Mouse (Mus musculus) forebrain, embryonic 14.5 days (tissue): ENCODE data around the gene Apoe. TPM values are rescaled to one million over a fixed set of nuclear protein-coding genes. Genes with fewer than 3 reads are reported as not detected.

Experiments
- ATAC-seq: fragments of 200-750 bp; cut with Nextera tagmentation; 2 replicates; pipeline ENCODE4 v1.8.0; 2017; ENCODE audit warnings: mild to moderate bottlenecking, moderate library complexity
- DNase-seq: peaks from one replicate; pipeline ENCODE4 v3.0.0-alpha.2; 2015; ENCODE audit warnings: low spot score
- H3K27ac ChIP-seq: fragments of 300-500 bp; sonication (generic); 2 replicates; pipeline ENCODE4 v1.5.1; 2014; ENCODE audit warnings: low read depth, mild to moderate bottlenecking, control low read depth, low read length, moderate library complexity
- H3K27me3 ChIP-seq: fragments of 300-500 bp; sonication (generic); replicated peaks from 2 replicates; pipeline ENCODE4 v1.6.1; 2014; ENCODE audit warnings: low read length, control low read depth, mixed read lengths; ENCODE audit not compliant: control insufficient read depth, insufficient read depth
- H3K36me3 ChIP-seq: fragments of 300-500 bp; sonication (generic); 2 replicates; pipeline ENCODE4 v1.6.1; 2014; ENCODE audit warnings: low read length, control low read depth; ENCODE audit not compliant: control insufficient read depth, insufficient read depth
- H3K4me1 ChIP-seq: fragments of 300-500 bp; sonication (generic); 2 replicates; pipeline ENCODE4 v1.6.1; 2014; ENCODE audit warnings: antibody characterized with exemption, low read length, control low read depth; ENCODE audit not compliant: control insufficient read depth, insufficient read depth
- H3K4me2 ChIP-seq: fragments of 300-500 bp; sonication (generic); 2 replicates; pipeline ENCODE4 v1.6.1; 2014; ENCODE audit warnings: mild to moderate bottlenecking, control low read depth, low read length
- H3K4me3 ChIP-seq: fragments of 300-500 bp; sonication (generic); 2 replicates; pipeline ENCODE4 v1.5.1; 2014; ENCODE audit warnings: low read depth, low read length, control low read depth
- H3K9ac ChIP-seq: fragments of 300-500 bp; sonication (generic); 2 replicates; pipeline ENCODE4 v1.6.1; 2014; ENCODE audit warnings: mild to moderate bottlenecking, low read length, control low read depth, moderate library complexity
- H3K9me3 ChIP-seq: fragments of 300-500 bp; sonication (generic); replicated peaks from 2 replicates; pipeline ENCODE4 v1.6.1; 2016; ENCODE audit warnings: low read length, control low read depth, mixed read lengths; ENCODE audit not compliant: control insufficient read depth
- whole genome bisulfite sequencing: fragments of 180-500 bp; shearing (Covaris S2); extraction: QIAGEN DNeasy Blood & Tissue Kit; methylation state at CpG from one replicate; pipeline ENCODE4 v1.1.7; 2014; 5-methylcytosine and 5-hydroxymethylcytosine counted together
- polyA plus RNA-seq: library from polyadenylated mRNA; unstranded; fragments of >200 nt; fragmentation: Nextera tagmentation; extraction: Ambion mirVana; gene quantifications from 2 replicates; pipeline ENCODE4 v1.2.1, GENCODE M21; 2014

Apoe gene
- polyA plus RNA-seq, 1 experiment from 2014 or later: 261 TPM

DNA sequence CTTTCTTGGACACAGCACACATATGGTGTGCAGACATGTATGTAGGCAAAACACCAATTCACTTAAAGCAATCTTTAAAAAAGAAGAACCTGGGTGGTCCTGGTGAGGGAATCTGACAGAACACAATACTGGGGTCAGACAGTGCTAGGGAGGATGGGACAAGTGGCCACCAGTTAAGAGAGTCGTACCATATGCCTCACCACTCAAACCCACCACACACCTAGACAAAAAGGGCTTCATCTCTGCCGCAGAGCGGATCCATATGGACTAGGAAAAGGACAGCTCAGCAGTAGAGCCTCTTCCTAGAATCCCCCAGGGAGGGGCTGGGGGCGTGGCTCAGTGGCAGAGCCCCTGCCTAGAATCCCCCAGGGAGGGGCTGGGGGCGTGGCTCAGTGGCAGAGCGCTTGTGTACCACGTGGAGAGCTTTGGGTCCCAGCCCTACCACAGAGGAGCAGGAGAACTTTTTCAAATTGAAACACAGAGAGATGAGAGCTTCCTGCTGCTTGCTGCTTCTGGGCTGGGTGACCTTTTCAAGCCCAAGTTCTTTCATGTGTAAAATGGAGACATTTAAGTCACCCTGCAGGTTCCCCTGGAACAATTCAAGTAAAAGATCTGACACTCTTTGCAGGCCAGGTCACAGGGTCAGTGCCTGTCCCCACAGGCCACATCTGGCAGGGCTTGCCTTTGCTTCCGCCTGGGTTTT is 42.5 kb upstream of the Apoe start:
- no peak overlapping the region for H3K27ac ChIP-seq
- DNase-seq (no peak), ATAC-seq (no peak)
- H3K9ac ChIP-seq: no peak overlapping the region
- H3K4me1 ChIP-seq: peaks cover under 1% of the 10 kb centered on the region; the same call in 1 of the 2 replicates
- no peak overlapping the region for H3K4me3 ChIP-seq
- no peak overlapping the region for H3K4me2 ChIP-seq
- peaks cover 28% of the 10 kb centered on the region for H3K36me3 ChIP-seq
- no peaks in the 10 kb centered on the region for H3K27me3 ChIP-seq
- H3K9me3 ChIP-seq: no peaks in the 10 kb centered on the region
- WGBS: 23% methylated on average over 8 of the region's 8 CpGs

DNA sequence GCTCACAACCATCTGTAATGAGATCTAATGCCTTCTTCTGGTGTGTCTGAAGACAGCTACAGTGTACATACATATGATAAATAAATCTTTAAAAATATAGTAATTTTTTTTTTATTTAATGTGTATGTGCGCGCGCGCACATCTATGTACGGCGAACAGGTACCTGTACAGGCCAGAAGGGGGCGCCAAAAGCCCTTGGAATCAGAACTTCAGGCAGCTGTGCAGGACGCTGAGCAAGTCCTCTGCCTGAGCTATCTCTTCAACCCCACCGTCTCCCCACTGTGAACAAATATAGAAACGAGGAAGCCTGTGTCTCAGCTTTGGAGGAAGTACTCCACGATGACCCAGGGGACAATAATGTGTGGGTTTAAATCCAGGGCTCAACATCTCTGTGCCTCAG is 41.3 kb upstream of the Apoe start:
- H3K9me3 ChIP-seq: no peaks in the 10 kb centered on the region
- 93% methylated on average over 11 of the region's 11 CpGs for whole genome bisulfite sequencing
- no peaks in the 10 kb centered on the region for H3K4me1 ChIP-seq
- no peak overlapping the region for H3K4me3 ChIP-seq
- H3K27ac ChIP-seq: no peak overlapping the region
- peaks cover 32% of the 10 kb centered on the region for H3K36me3 ChIP-seq
- no peak overlapping the region for H3K4me2 ChIP-seq
- H3K27me3 ChIP-seq: no peaks in the 10 kb centered on the region
- H3K9ac ChIP-seq: no peak overlapping the region
- no peak for ATAC-seq
- DNase-seq: no peak

DNA sequence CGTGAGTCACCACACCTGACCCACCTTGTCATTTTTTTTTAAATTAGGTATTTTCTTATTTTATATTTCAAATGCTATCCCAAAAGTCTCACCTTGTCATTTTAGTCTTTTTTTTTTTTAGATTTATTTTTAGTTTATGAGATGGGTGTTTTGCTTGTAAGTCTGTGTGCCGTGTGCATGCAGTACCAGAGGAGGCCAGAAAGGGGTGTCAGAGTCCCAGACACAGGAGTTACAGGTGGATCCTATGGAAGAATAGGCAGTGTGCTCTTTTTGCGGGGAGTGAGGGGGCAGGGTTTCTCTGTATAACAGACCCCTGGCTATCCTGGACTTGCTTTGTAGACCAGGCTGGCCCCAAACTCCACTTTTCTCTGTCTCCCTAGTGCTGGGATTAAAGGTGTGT is 39.8 kb upstream of the Apoe start:
- Histone ChIP-seq H3K36me3 (peaks cover 42% of the 10 kb centered on the region), H3K9me3 (no peaks in the 10 kb centered on the region), H3K4me1 (no peaks in the 10 kb centered on the region), H3K4me3 (no peak overlapping the region), H3K4me2 (no peak overlapping the region), H3K27me3 (no peaks in the 10 kb centered on the region), H3K27ac (no peak overlapping the region), H3K9ac (no peak overlapping the region)
- DNase-seq (no peak), ATAC-seq (no peak)
- WGBS: 87% methylated on average over 3 of the region's 3 CpGs

DNA sequence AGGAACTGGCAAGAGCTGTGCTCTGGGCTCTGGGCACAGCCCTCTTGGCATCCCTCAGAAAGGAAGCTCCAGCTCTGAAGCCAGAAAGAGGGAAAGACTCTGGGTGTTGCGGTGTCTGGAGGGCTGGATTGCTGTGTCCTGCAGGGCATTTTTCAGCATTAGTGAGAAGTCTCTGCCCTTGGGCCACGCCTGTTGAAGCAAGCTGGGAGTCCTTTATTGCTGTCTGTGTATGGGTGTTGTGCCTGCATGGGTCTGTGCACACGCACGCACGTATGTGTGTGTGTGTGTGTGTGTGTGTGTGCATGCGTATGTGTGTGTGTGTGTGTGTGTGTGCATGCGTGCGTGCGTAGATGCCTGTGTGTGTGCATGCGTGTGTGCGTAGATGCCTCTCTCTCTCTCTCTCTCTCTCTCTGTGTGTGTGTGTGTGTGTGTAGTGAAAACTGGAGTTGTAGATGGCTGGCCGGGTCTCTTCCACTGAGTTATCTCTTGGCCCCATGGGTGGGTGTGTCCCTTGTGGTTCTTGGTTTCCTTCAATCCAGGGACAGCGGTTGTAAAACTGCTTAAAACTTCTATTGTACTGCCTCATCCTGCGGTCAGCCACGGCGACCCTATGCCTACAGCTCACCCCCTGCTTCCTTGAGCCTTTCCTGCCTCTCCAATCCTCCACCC is 37.5 kb upstream of the Apoe start:
- Histone ChIP-seq H3K27ac (no peak overlapping the region), H3K9ac (no peak overlapping the region), H3K4me2 (no peak overlapping the region), H3K27me3 (no peaks in the 10 kb centered on the region), H3K4me3 (no peak overlapping the region), H3K4me1 (no peaks in the 10 kb centered on the region), H3K36me3 (peaks cover 53% of the 10 kb centered on the region), H3K9me3 (no peaks in the 10 kb centered on the region)
- WGBS: 97% methylated on average over 16 of the region's 16 CpGs
- no peak for ATAC-seq
- no peak for DNase-seq

DNA sequence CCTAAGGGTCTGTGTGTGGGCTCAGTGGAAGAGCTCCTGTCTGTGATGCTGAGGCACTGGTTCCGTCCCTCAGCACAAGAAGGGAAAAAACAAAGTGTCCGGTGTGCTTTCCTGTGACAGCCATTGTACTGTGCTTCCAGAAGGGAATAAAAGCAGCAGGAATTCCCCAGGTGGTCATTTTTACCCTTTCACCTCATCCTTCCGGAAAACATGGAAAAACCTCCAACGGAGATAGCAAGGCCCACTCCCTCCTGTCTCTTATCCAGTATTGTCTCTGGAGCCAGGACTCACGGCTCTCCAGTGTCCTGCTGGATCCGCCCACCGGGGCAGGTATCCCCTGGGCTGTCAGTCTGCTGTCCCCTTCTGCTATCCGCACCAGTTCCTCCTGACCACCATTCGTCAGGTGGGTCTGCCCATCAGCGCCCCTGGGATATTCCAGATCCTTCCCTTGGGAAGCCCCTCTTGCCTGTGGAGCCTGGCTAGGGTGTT is 35.2 kb upstream of the Apoe start:
- H3K27me3 ChIP-seq: no peaks in the 10 kb centered on the region
- H3K4me1 ChIP-seq: no peaks in the 10 kb centered on the region
- no peak overlapping the region for H3K4me2 ChIP-seq
- H3K9ac ChIP-seq: no peak overlapping the region
- ATAC-seq (no peak), DNase-seq (no peak)
- 85% methylated on average over 10 of the region's 10 CpGs for WGBS
- H3K9me3 ChIP-seq: no peaks in the 10 kb centered on the region
- peaks cover 75% of the 10 kb centered on the region for H3K36me3 ChIP-seq
- no peak overlapping the region for H3K4me3 ChIP-seq
- no peak overlapping the region for H3K27ac ChIP-seq

DNA sequence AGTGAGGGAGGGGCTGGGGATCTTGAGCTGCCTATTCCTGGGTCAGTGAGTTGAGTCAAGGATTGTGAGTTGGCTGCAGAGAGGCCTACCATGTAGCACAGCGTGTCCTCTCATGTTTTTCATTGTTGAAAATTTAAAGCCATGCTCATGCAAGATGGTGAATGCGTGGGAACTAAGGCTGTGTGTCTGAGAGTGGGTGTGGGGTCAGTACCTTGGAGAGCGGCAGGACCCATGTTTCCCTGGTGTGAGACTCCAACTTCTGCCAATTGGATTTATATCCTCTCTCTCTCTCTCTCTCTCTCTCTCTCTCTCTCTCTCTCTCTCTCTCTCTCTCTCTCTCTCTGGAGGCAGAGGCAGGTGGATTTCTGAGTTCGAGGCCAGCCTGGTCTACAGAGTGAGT is 27.6 kb upstream of the Apoe start:
- Histone ChIP-seq H3K4me3 (no peak overlapping the region), H3K9me3 (no peaks in the 10 kb centered on the region), H3K27ac (no peak overlapping the region), H3K36me3 (peaks cover 70% of the 10 kb centered on the region), H3K27me3 (no peaks in the 10 kb centered on the region), H3K4me2 (no peak overlapping the region), H3K9ac (no peak overlapping the region), H3K4me1 (no peaks in the 10 kb centered on the region)
- DNase-seq (no peak), ATAC-seq (no peak)
- WGBS: 87% methylated on average over 4 of the region's 4 CpGs

DNA sequence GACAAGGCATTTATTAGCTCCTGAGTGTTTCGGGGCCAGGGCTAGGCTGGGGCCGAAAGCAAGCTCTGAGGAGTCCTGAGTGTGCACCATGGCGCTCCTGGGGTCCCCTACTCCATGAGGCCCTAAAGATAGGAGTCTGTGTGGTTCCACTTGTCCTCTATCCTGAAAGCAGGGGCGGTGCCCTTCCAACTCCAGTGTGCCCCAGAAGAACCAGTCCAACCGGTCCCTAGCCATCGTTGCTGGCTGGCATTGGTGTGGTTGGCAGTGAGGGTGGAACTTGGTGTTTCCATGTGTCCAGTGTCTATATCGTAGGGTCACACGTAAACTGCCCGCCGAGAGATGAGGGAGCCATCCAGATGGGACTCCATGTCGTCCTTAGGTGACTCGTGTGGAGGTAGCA is 25.2 kb upstream of the Apoe start:
- H3K4me3 ChIP-seq: no peak overlapping the region
- H3K27me3 ChIP-seq: no peaks in the 10 kb centered on the region
- no peaks in the 10 kb centered on the region for H3K4me1 ChIP-seq
- H3K36me3 ChIP-seq: peaks cover 47% of the 10 kb centered on the region
- WGBS: 91% methylated on average over 12 of the region's 12 CpGs
- ATAC-seq (no peak), DNase-seq (no peak)
- H3K4me2 ChIP-seq: no peak overlapping the region
- no peaks in the 10 kb centered on the region for H3K9me3 ChIP-seq
- H3K27ac ChIP-seq: no peak overlapping the region
- no peak overlapping the region for H3K9ac ChIP-seq

DNA sequence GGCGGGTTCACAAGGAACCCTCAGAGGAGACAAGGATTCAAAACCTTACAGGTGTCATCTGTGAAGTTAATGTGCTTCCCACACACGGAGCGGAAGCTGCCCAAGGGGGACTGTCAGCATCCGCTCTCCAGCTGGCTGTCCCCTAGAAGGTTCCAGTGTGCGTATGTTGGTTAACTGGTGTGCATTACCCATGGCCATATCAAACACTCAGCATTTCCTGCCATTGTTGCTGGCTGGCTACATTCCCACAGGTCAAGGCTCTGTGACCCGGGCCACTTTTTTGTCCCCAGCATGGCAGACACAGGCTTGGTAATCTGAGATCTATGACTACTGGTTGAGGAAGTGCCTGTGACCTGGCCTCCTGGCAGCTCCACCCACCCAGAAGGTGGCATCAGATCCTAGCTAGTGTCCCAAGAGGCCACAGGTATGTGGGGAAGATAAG is 23.8 kb upstream of the Apoe start:
- 93% methylated on average over 6 of the region's 6 CpGs for WGBS
- Histone ChIP-seq H3K27me3 (no peaks in the 10 kb centered on the region), H3K36me3 (peaks cover 36% of the 10 kb centered on the region), H3K9me3 (no peaks in the 10 kb centered on the region), H3K9ac (no peak overlapping the region), H3K4me2 (no peak overlapping the region), H3K27ac (no peak overlapping the region), H3K4me3 (no peak overlapping the region), H3K4me1 (no peaks in the 10 kb centered on the region)
- no peak for DNase-seq
- no peak for ATAC-seq

DNA sequence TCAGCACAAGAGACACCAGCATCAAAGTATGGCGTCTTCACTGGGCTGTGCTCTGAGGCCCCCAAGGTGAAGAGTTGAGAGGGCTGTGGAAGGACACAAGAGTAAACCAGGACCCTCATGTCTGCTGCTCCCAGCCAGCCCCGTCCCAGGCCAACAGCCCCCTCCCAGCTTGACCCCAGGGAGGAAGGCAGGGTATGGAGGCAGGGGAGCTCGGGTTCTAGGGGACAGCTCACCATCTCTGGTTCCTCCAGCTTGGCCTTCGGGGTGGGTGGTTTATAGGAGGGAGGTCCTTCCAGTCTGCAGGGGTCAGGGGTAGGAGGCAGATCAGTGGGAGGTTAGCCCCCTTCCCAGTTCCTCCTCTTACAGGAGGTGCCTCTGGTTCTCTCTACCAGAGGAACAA is 20.2 kb upstream of the Apoe start:
- Histone ChIP-seq H3K9me3 (no peaks in the 10 kb centered on the region), H3K27me3 (no peaks in the 10 kb centered on the region), H3K9ac (no peak overlapping the region), H3K27ac (no peak overlapping the region), H3K4me2 (no peak overlapping the region), H3K4me1 (peaks cover 7% of the 10 kb centered on the region), H3K4me3 (no peak overlapping the region), H3K36me3 (peaks cover 18% of the 10 kb centered on the region)
- DNase-seq (no peak), ATAC-seq (no peak)
- 85% methylated on average over 4 of the region's 4 CpGs for WGBS
